Mouse (Mus musculus): ENCODE results near the gene Iqgap2.

Gene Iqgap2

DNA sequence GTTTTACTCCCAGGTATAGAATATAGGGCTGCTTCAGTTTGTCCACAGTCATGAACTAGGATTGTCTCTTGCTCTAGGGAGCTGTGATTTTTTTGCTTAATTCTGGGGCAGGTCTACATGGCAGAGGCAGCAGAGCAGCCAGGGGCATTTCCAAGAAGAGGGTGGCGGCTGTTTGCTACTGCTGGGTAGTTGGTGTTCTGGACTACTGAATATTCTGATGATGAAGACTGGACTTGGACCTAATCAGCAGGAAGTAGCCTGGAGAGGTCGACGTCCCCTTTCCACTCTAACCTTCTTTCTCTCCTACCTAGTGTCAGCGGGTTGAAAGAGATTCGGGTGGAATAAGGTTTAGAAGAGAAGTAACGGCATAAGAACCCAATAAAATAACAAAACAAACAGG, 9.7 kb downstream of the Iqgap2 start:
- no peak for DNase-seq

DNA sequence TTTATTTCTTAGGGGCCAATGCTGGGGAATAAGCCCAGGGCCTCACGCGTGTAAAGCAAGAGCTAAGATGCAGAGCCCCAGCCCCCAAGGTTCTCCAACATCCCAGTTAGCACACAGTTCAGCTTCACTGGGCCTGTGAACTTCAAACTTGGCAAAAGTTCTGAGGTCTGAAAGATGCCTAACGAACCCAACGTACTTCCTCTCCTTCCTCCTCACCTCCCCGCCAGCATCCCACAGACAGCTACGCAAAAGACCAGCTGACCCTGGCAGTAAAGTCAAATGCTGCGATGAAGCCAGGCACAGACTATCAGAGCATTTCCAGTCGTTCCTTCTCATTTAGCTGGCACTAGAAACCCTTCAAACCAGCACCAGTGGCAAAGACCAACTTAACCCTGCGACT, 10.3 kb downstream of the Iqgap2 start:
- no peak for DNase-seq

DNA sequence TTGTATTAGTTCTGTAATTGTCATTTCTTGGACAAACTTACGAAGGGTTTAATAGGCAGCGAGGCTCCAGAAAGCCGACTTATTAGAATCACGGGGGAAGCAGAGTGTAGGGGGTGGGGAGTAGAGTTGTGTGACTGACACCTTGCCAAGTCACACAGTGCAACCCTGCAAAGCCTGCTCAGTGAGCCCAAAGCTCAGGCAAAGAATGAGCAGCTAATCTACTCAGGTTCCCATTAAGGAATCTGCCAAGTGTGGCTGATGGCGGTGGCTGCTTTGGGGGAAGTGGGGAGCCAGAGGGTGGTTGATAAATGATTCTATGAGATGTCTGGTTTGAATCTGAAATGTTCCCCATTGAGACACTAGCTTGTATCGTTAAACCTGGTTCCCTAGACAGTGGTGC, 11.1 kb downstream of the Iqgap2 start:
- DNase-seq, result no peak

DNA sequence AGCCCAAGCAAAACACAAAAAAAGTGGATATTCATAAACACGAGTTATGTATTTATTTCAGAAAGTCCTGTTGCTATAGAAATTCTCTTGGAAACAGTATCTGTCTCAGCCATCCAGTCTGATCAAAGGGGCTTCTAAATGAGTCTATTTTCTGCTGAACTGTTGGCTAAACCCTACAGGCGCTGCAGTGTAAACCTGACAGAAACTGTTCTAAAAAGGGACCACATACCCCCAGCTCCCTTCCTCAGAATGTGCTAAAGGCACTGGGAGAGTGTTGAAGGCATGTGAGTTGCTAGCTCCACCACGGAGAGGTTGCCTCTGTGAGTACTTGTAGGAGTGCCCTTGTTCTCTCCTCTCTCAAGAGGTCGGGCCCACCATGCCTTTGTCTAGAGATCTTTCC, 19.7 kb downstream of the Iqgap2 start:
- no peak for DNase-seq

- no peak for DNase-seq
Measured at GRCm38 (mm10) chr13:95870626-95871025, 21.1 kb downstream of the Iqgap2 start.

GRCm38 (mm10) chr13:95868896-95869540, 22.7 kb downstream of the Iqgap2 start:
- no peak for DNase-seq

DNA sequence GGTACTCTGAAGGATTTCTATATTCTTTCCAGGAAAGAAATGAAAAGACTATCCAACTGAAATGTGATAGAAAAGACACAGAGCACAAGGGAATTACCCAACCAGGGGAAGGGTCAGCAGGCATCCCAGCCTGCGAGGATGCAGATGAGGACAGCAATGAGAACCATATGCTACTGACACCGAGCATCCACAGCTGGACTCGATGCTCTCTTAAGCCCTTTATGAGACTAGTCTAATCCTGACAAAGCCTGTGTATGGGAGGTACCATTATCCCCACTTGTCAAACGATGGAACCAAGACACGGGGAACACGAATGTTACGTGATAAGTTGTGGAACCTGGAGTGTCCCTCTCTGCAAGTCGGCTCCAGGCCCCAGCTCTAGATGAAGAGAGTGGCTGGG, 29.5 kb downstream of the Iqgap2 start:
- DNase-seq, result no peak

DNA sequence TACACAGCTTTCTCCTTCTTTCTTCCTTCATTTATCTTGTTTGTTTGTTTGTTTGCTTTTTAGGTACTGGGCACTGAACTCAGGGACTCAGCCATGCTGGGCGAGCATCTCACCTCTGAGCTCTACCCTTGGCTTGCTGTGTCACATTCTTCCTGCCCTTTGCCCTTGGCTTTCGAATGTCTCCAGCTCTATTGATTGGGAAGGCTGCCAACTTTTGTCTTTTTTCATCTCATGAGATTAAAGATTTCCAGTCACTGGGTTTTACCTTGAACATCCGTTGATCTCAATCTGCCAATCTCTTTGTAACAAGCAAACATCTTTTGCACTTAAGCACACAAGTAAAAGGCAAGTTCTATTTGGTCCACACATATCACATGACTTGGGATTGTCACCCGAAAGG, 32.5 kb downstream of the Iqgap2 start:
- DNase-seq, result no peak

- no peak for DNase-seq
Measured at GRCm38 (mm10) chr13:95858866-95859265, 32.9 kb downstream of the Iqgap2 start.

- no peak for DNase-seq
Measured at GRCm38 (mm10) chr13:95855537-95855936, 36.2 kb downstream of the Iqgap2 start.

- DNase-seq, result no peak
Measured at GRCm38 (mm10) chr13:95851611-95852010, 40.1 kb downstream of the Iqgap2 start.

- no peak for DNase-seq
Measured at GRCm38 (mm10) chr13:95850451-95850850, 41.3 kb downstream of the Iqgap2 start.

DNA sequence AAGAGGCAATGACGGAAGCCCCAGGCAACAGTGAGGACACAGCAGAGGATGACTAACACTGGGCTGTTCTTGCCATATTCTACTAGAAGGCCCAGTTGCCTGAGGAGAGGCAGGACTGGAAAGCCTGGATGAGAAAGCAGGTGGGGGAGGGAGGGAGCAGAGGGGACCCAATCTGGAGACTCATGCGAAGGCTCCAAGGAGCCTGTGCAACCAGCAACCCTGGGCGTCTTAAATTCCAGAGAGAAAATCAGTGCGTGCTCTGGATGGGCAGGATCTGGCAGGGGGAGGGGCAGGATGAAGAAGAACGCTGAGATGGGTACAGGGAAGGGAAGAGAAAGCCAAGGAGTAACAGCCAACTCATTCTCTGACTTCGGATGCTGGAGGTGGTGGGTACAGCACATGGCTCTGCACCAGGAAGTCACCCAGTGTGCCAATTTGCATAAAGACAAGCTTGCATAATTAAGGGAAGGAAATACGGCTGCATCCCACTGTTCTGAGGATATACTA, 42.2 kb downstream of the Iqgap2 start:
- no peak for DNase-seq

GRCm38 (mm10) chr13:95846364-95846763, 45.4 kb downstream of the Iqgap2 start:
- no peak for DNase-seq

- no peak for DNase-seq
Measured at GRCm38 (mm10) chr13:95844950-95845349, 46.8 kb downstream of the Iqgap2 start.

- DNase-seq, result peak; percentile 35
Measured at GRCm38 (mm10) chr13:95843411-95844026, 48.2 kb downstream of the Iqgap2 start.

DNA sequence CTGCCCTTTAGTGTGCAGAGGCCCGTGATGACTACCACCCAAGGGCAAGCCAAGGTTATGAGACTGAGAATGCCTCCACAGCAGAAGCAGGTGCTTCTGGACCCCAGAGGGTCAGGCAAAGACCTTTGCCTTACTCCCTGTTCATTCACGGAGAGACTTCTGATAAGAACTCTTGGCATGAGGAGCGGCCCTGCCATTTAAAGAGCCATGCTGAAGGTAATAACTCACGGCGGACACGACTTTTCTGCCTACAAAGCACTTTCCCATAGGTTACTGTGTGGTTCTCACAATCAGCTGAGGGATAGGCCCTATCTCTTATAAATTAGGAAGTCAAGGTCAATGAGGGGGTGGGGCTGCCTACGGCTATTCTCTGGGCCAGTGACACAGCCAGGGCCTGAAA, 48.9 kb downstream of the Iqgap2 start:
- DNase-seq, result no peak

DNA sequence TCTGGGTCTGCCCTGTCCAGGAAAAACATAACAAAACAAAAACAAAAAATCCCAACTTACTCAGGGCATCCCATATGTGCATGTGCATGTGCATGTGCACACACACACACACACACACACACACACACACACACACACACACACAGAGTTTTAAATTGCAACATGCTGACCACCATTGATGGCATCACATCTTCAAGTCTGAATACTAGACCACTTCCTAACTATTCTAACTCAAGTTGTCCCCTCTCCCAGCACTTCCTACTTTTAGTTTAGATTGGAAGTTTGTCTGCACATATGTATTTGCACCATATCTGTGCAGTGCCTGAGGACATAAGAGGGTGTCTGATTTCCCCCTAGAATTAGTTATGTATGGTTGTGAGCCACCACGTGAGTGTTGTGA, 49.8 kb downstream of the Iqgap2 start:
- no peak for DNase-seq

GRCm38 (mm10) chr13:95836944-95837343, 54.8 kb downstream of the Iqgap2 start:
- no peak for DNase-seq

- DNase-seq, result no peak
Measured at GRCm38 (mm10) chr13:95833473-95833872, 58.2 kb downstream of the Iqgap2 start.

DNA sequence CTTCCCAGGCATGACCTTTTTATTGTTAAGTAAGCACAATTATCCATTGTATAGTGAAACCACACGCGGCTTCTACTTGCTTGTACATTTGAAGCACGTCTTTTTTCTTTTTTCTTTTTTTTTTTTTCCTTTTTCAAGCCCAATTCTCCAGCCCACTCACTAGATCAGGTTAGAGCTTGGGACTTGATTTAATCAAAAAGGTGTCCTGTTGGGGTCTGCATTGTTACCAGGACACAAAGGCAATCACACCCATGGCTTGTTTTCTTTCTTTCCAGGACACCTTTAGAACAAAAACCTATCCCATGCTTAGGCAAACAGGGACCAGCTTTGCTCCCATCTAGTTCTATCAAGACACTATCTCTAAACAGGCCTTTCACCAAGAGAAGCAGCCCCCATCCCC, 59.0 kb downstream of the Iqgap2 start:
- DNase-seq, result no peak

GRCm38 (mm10) chr13:95831760-95832159, 60.0 kb downstream of the Iqgap2 start:
- DNase-seq, result no peak

GRCm38 (mm10) chr13:95829431-95830171, 62.1 kb downstream of the Iqgap2 start:
- DNase-seq, result no peak

DNA sequence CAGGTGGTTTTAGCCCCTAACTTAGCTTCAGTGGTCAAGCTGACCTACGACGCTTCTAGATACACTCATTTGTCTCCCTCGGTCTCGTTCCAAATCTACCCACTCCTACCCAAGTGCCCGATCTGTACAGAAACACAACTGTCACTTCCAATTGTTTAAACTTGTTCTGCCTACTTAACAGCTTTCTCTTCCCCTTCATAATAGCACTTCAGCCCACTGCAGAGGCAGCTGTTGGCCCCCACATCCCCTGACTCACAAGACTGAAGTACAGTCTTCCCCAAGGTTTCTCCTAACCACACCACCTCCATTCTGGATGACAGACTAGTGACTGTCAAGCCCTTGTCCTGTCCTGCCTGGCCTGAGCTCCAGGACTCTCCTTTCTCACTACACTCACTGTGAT, 63.1 kb downstream of the Iqgap2 start:
- no peak for DNase-seq
